Mouse (Mus musculus): Measurements from ENCODE around the gene Slc11a1. TPM values are rescaled to one million over a fixed set of nuclear protein-coding genes. Genes with fewer than 3 reads are reported as not detected.

Slc11a1 gene
- total and polyA plus RNA-seq, 3 experiments, result 0.60 TPM; not detected in 2

- no peak for TF ChIP-seq TAL1 (conservative IDR thresholded peaks at IDR 0.05; ENCODE audit: low read depth, low read length)
- no peak for TF ChIP-seq GATA2 (IDR thresholded peaks at IDR 0.05; ENCODE audit: borderline replicate concordance, low read depth, low read length)
- ATAC-seq (ENCODE audit: extremely low read depth, insufficient number of reproducible peaks, low FRiP score, poor library complexity, severe bottlenecking), result no peak
- Histone ChIP-seq H3K9me3 (replicated peaks) (no peaks in the 10 kb centered on the region), H3K27me3 (ENCODE audit: insufficient read depth, low read length) (peaks cover 11% of the 10 kb centered on the region; the same call in 1 of the 2 replicates), H3K36me3 (replicated peaks) (no peaks in the 10 kb centered on the region), H3K4me3 (ENCODE audit: low read depth, low read length) (peak overlapping the region; percentile 73), H3K4me1 (ENCODE audit: insufficient read depth, low read depth, low read length) (peaks cover 74% of the 10 kb centered on the region)
- DNase-seq (ENCODE audit: low spot score), result peak; percentile 29
These were observed 12.5 kb downstream of the Slc11a1 start for GRCm38 (mm10) chr1:74387386-74387988.

GRCm38 (mm10) chr1:74388398-74388920, 13.5 kb downstream of the Slc11a1 start:
- TF ChIP-seq GATA2 (IDR thresholded peaks at IDR 0.05; ENCODE audit: borderline replicate concordance, low read depth, low read length), result no peak
- no peak for TF ChIP-seq CTCF (IDR thresholded peaks at IDR 0.05; ENCODE audit: low read depth, low read length)
- TF ChIP-seq POLR2AphosphoS5 (IDR thresholded peaks at IDR 0.05; ENCODE audit: insufficient replicate concordance, low read depth, low read length), result no peak
- TF ChIP-seq GATA1 (IDR thresholded peaks at IDR 0.05; ENCODE audit: borderline replicate concordance, low read length), result no peak
- no peak for TF ChIP-seq TAL1 (conservative IDR thresholded peaks at IDR 0.05; ENCODE audit: low read depth, low read length)
- Histone ChIP-seq H3K4me3 (ENCODE audit: low read depth, low read length) (no peak overlapping the region), H3K36me3 (replicated peaks) (peaks cover 8% of the 10 kb centered on the region), H3K4me1 (ENCODE audit: insufficient read depth, low read depth, low read length) (peaks cover 80% of the 10 kb centered on the region), H3K9me3 (replicated peaks) (no peaks in the 10 kb centered on the region), H3K27me3 (ENCODE audit: insufficient read depth, low read length) (peaks cover 11% of the 10 kb centered on the region; the same call in 1 of the 2 replicates)
- DNase-seq (ENCODE audit: low spot score) (no peak), ATAC-seq (ENCODE audit: extremely low read depth, insufficient number of reproducible peaks, low FRiP score, poor library complexity, severe bottlenecking) (no peak)

GRCm38 (mm10) chr1:74389831-74390286, 14.9 kb downstream of the Slc11a1 start:
- H3K36me3 ChIP-seq (replicated peaks), result peaks cover 22% of the 10 kb centered on the region
- H3K4me3 ChIP-seq (ENCODE audit: low read depth, low read length), result peak overlapping the region; percentile 82; the same call in 1 of the 2 replicates
- TF ChIP-seq GATA1 (IDR thresholded peaks at IDR 0.05; ENCODE audit: borderline replicate concordance, low read length), result no peak
- no peak for ATAC-seq (ENCODE audit: extremely low read depth, insufficient number of reproducible peaks, low FRiP score, poor library complexity, severe bottlenecking)
- peaks cover 88% of the 10 kb centered on the region for H3K4me1 ChIP-seq (ENCODE audit: insufficient read depth, low read depth, low read length)
- peaks cover 4% of the 10 kb centered on the region; the same call in 1 of the 2 replicates for H3K27me3 ChIP-seq (ENCODE audit: insufficient read depth, low read length)
- no peaks in the 10 kb centered on the region for H3K9me3 ChIP-seq (replicated peaks)
- DNase-seq (ENCODE audit: low spot score), result peak; percentile 80

GRCm38 (mm10) chr1:74390287-74390906, 15.4 kb downstream of the Slc11a1 start:
- H3K4me1 ChIP-seq (ENCODE audit: insufficient read depth, low read depth, low read length), result peaks cover 88% of the 10 kb centered on the region
- peak overlapping the region; percentile 82 for H3K4me3 ChIP-seq (ENCODE audit: low read depth, low read length)
- H3K9me3 ChIP-seq (replicated peaks), result no peaks in the 10 kb centered on the region; the same call in 1 of the 2 replicates
- peaks cover 28% of the 10 kb centered on the region for H3K36me3 ChIP-seq (replicated peaks)
- DNase-seq (ENCODE audit: low spot score), result peak; percentile 48
- no peak for ATAC-seq (ENCODE audit: extremely low read depth, insufficient number of reproducible peaks, low FRiP score, poor library complexity, severe bottlenecking)
- H3K27me3 ChIP-seq (ENCODE audit: insufficient read depth, low read length), result no peaks in the 10 kb centered on the region
- no peak for TF ChIP-seq TAL1 (conservative IDR thresholded peaks at IDR 0.05; ENCODE audit: low read depth, low read length)
- TF ChIP-seq GATA1 (IDR thresholded peaks at IDR 0.05; ENCODE audit: borderline replicate concordance, low read length), result no peak
- TF ChIP-seq CTCF (IDR thresholded peaks at IDR 0.05; ENCODE audit: low read depth, low read length), result peak; percentile 74; the same call in 1 of the 2 replicates

DNA sequence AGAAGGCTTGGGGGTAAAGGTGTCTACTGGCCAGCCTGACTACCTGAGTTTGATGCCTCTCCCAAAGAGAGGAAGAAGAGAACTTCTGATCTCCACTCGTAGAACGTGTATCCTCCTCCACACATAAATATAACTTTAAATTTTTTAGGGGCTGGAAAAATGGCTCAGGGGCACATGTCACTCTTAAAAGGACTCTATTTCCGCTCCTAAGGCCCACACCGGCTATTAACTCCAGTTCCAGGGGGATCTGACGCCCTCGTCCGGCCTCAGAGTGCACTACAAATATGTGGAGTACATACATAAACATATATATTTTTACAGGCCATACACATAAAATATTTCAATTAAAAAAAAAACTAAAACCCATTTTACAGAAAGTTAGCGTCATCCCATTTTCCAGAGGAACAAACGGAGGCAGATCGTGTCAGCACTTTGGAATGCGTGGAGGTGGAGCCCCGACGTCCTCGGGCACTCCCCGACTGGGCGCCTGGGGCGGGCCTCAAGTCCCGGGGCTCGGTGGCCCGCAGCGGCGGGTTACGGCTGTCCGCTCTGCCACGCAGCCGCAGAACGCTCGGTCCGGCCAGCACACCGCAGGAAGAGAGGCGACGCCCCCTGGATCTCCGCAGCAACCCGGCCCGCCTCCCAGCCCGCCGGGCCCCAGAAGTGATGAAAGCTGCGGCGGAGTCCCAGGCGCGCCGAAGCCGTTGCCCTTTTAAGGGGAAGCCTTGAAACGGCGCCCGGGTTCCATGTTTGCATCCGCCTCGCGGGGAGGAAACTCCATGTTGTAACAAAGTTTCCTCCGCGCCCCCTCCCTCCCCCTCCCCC, 16.1 kb downstream of the Slc11a1 start, which contains the start of gene Ctdsp1:
TSS of gene Ctdsp1 (plus strand) at position 586 of the 825 bp plus-strand sequence.
- peaks cover 85% of the 10 kb centered on the region for H3K4me1 ChIP-seq (ENCODE audit: insufficient read depth, low read depth, low read length)
- H3K9me3 ChIP-seq (replicated peaks), result no peaks in the 10 kb centered on the region; the same call in 1 of the 2 replicates
- H3K27me3 ChIP-seq (ENCODE audit: insufficient read depth, low read length), result no peaks in the 10 kb centered on the region

GRCm38 (mm10) chr1:74391844-74392441, 16.9 kb downstream of the Slc11a1 start:
- peak; percentile 35 for ATAC-seq (ENCODE audit: extremely low read depth, insufficient number of reproducible peaks, low FRiP score, poor library complexity, severe bottlenecking)

More for the DNA sequence above, 16.1 kb downstream of the Slc11a1 start, which contains the start of gene Ctdsp1:
- ATAC-seq (ENCODE audit: extremely low read depth, insufficient number of reproducible peaks, low FRiP score, poor library complexity, severe bottlenecking) (peak; percentile 7; the same call in 1 of the 2 replicates), DNase-seq (ENCODE audit: low spot score) (peak; percentile 88)
- H3K4me3 ChIP-seq (ENCODE audit: low read depth, low read length), result peak within 1 kb of the TSS; percentile 82
- no peak for TF ChIP-seq POLR2AphosphoS5 (IDR thresholded peaks at IDR 0.05; ENCODE audit: insufficient replicate concordance, low read depth, low read length)
- peaks cover 30% of the 10 kb centered on the region for H3K36me3 ChIP-seq (replicated peaks)

More at GRCm38 (mm10) chr1:74391844-74392441, 16.9 kb downstream of the Slc11a1 start:
- Histone ChIP-seq H3K4me3 (ENCODE audit: low read depth, low read length) (peak overlapping the region; percentile 82), H3K27me3 (ENCODE audit: insufficient read depth, low read length) (no peaks in the 10 kb centered on the region), H3K36me3 (replicated peaks) (peaks cover 30% of the 10 kb centered on the region), H3K9me3 (replicated peaks) (no peaks in the 10 kb centered on the region; the same call in 1 of the 2 replicates), H3K4me1 (ENCODE audit: insufficient read depth, low read depth, low read length) (peaks cover 84% of the 10 kb centered on the region)
- no peak for TF ChIP-seq POLR2AphosphoS5 (IDR thresholded peaks at IDR 0.05; ENCODE audit: insufficient replicate concordance, low read depth, low read length)
- no peak for TF ChIP-seq CTCF (IDR thresholded peaks at IDR 0.05; ENCODE audit: low read depth, low read length)
- no peak for TF ChIP-seq GATA2 (IDR thresholded peaks at IDR 0.05; ENCODE audit: borderline replicate concordance, low read depth, low read length)
- no peak for TF ChIP-seq TAL1 (conservative IDR thresholded peaks at IDR 0.05; ENCODE audit: low read depth, low read length)
- no peak for TF ChIP-seq GATA1 (IDR thresholded peaks at IDR 0.05; ENCODE audit: borderline replicate concordance, low read length)
- peak; percentile 89 for DNase-seq (ENCODE audit: low spot score)

Measured in G1E (cell line).